ENCODE assay signal across 8 mouse cellular contexts in the genomic region with DNA sequence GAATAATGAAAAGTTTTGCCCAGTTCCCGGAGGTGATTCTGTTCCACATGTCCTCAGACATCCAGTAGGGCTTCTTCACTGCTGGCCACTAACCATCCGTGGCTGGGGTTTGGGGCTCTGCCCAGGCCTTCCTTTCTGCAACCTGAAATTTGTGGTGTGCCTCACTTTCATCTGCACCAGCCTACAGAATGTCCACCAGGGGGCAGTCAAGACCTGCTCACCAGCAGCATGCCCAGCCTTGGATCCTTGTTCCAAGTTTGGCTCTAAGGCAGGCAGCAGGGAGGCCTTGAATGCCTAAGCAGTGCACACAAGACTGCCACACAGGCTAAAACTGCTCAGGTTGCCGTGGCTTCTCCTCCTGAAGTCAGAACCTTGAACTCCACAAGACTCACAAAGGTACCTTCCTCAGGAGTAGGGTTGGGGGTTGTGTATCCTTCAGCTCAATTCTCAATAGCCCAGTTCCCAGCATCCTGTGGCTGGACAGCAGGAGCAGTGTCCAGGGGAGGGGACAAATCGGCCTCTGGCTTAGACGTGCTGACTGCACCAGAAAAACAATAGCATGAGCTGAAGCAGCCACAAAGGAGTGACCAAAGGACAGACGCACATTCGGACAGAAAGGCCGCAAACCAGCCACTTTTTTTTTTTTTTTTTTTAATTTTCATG. TPM values are rescaled to one million over a fixed set of nuclear protein-coding genes. Genes with fewer than 3 reads are reported as not detected.
A peak's percentile ranks its signal among the peaks of the same experiment; 100 is the strongest.
DNase-seq lines count a peak whose midpoint lies in the region; ATAC-seq and TF ChIP-seq lines count a peak whose summit lies in the region.

No protein-coding gene starts in this region.

- WGBS in hindbrain, embryonic 16.5 days, result 26% methylated on average over 8 of the region's 8 CpGs

- no peaks in the 10 kb centered on the region for H3K9me3 ChIP-seq in hindbrain, embryonic 16.5 days (ENCODE audit: control insufficient read depth, low read length)

- H3K9ac ChIP-seq in hindbrain, embryonic 16.5 days (ENCODE audit: low read depth, low read length), result peak overlapping the region; percentile 2; the same call in 1 of the 2 replicates

- peak overlapping the region; percentile 74 for H3K27ac ChIP-seq in gastrocnemius, adult 2 months
- H3K27ac ChIP-seq in hindbrain, embryonic 16.5 days (ENCODE audit: low read depth, low read length), result peak overlapping the region; percentile 59

- H3K4me1 ChIP-seq in hindbrain, embryonic 16.5 days (ENCODE audit: control insufficient read depth, insufficient read depth, low read depth, low read length), result peaks cover 7% of the 10 kb centered on the region

- H3K4me3 ChIP-seq in gastrocnemius, adult 2 months, result no peak overlapping the region; the same call in 1 of the 2 replicates
- no peak overlapping the region for H3K4me3 ChIP-seq in hindbrain, embryonic 16.5 days (ENCODE audit: low read length)

- H3K4me2 ChIP-seq in hindbrain, embryonic 16.5 days (ENCODE audit: low read length), result no peak overlapping the region

- intact Hi-C loops in gastrocnemius, adult 2 months (cut with DNase I), result loop anchor here (1.0 kb wide), 2 partner anchors 154 to 213 kb away; partner anchors contain the start of gene Faap20

- H3K27me3 ChIP-seq in hindbrain, embryonic 16.5 days (replicated peaks; ENCODE audit: control insufficient read depth, insufficient read depth, low read length), result no peaks in the 10 kb centered on the region

- no peaks in the 10 kb centered on the region for H3K36me3 ChIP-seq in hindbrain, embryonic 16.5 days (ENCODE audit: control insufficient read depth, insufficient read depth, low read length)

- ATAC-seq in hindbrain, embryonic 16.5 days, result peak; percentile 91

- peak; percentile 100; the same call in 1 of the 2 replicates for TF ChIP-seq CTCF in gastrocnemius, adult 2 months (IDR thresholded peaks at IDR 0.05)

- peak; percentile 61 for DNase-seq in WW6 (ENCODE audit: low read depth, low spot score)
- peak; percentile 70 to 89 for DNase-seq in cerebellum, postnatal 4 days (ENCODE audit: low spot score in 2 of 2)
- peak; percentile 89 for DNase-seq in gastrocnemius, adult 2 months
- DNase-seq in left cerebral cortex, adult 11 months (ENCODE audit: low spot score), result peak; percentile 84
- peak; percentile 92 for DNase-seq in lung, postnatal 36 days
- DNase-seq in retina, postnatal 1 day, result peak; percentile 91
- peak; percentile 86 for DNase-seq in thymus, postnatal 4 days

RNA-seq across cellular contexts. Expression of gene Morn1, which starts 9.0 kb away (rescaled TPM):
- 1 to 10 TPM; 1.3 TPM for total RNA-seq in gastrocnemius, adult 2 months (2021)
- polyA plus RNA-seq in hindbrain, embryonic 16.5 days (2015; fragmentation: Nextera tagmentation; extraction: Ambion mirVana), result 7.5 and 9.5 TPM in 2 replicates

RNA-seq across cellular contexts. Expression of gene Rer1, which starts 9.2 kb away (rescaled TPM):
- 10 to 100 TPM; 54.8 to 59.3 TPM for total RNA-seq in gastrocnemius, adult 2 months (2021)
- polyA plus RNA-seq in hindbrain, embryonic 16.5 days (2015; fragmentation: Nextera tagmentation; extraction: Ambion mirVana), result 125 and 131 TPM in 2 replicates

RNA-seq across cellular contexts. Expression of gene Pex10, which starts 28.6 kb away (rescaled TPM):
- 10 to 100 TPM; 12.9 to 17.9 TPM for total RNA-seq in gastrocnemius, adult 2 months (2021)
- 20.6 and 21.1 TPM in 2 replicates for polyA plus RNA-seq in hindbrain, embryonic 16.5 days (2015; fragmentation: Nextera tagmentation; extraction: Ambion mirVana)

RNA-seq across cellular contexts. Expression of gene Plch2, which starts 38.8 kb away (rescaled TPM):
- under 1 TPM in 1 of 2 experiments, not detected in 1; 0.38 TPM for total RNA-seq in gastrocnemius, adult 2 months (2021)
- polyA plus RNA-seq in hindbrain, embryonic 16.5 days (2015; fragmentation: Nextera tagmentation; extraction: Ambion mirVana), result 17.0 and 19.5 TPM in 2 replicates
